8 mouse cellular contexts compared by ENCODE assay signal in the genomic region with DNA sequence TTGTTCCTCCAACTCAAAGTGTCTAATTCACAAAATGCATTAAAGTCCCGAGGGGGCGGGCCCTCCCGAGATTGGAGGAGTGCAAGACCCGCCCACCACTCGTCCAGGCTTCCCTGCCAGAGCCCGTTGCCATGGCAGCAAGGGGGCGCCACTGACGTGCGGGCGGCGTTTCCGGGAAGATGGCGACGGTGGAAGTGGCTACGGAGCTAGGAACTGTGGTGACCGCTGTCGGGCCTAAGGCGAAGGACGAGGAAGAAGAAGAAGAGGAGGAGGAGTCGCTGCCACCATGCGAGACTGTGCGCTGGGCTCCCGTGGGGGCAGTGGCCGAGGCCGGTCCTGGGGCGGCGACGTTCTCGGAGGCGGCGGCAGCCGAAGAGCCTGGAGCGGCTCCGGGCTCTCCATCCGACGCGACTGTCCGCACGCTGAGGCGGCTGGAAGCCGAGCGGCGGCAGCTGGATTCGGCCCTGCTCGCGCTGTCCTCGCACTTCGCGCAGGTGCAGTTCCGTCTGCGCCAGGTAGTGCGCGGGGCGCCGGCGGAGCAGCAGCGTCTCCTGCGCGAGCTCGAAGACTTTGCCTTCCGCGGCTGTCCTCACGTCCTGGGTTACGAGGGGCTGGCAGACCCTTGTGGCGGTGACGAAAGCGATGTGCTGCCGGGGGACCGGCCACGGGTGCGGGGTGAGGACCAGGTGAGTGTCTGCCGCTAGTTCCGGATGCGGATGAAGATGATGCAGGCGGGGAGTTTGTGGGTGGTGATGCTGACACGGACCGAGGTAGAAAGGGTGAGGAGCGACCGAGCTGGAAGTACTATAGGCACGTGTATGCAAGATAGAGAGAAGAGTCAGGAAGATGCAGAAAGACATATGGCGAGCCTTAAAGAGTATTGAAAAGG. TPM values are rescaled to one million over a fixed set of nuclear protein-coding genes. Genes with fewer than 3 reads are reported as not detected.
DNase-seq lines count a peak whose midpoint lies in the region; ATAC-seq and TF ChIP-seq lines count a peak whose summit lies in the region.

A gene (plus strand): TSS at position 161 of the 889 bp plus-strand sequence.
A gene (minus strand): TSS at position 409 of the 889 bp plus-strand sequence.

- no peaks in the 10 kb centered on the region for H3K9me3 ChIP-seq in kidney, embryonic 14.5 days (ENCODE audit: control insufficient read depth, low read length)
- no peaks in the 10 kb centered on the region for H3K9me3 ChIP-seq in limb, embryonic 15.5 days

- peak; percentile 93 for ATAC-seq in kidney, embryonic 14.5 days (ENCODE audit: low FRiP score, low TSS enrichment)
- ATAC-seq in limb, embryonic 15.5 days (ENCODE audit: insufficient number of reproducible peaks, low FRiP score, low TSS enrichment, low read depth), result peak; percentile 92

- peak within 1 kb of the TSS; percentile 85 for H3K4me3 ChIP-seq in bone marrow macrophage, adult 2 months (ENCODE audit: insufficient read depth, low read length)
- H3K4me3 ChIP-seq in embryonic fibroblast, embryonic 13.5 days (ENCODE audit: insufficient read depth, low read length), result peak within 1 kb of the TSS; percentile 81
- H3K4me3 ChIP-seq in kidney, embryonic 14.5 days (ENCODE audit: low read length), result peak within 1 kb of the TSS; percentile 95
- H3K4me3 ChIP-seq in limb, embryonic 15.5 days, result peak within 1 kb of the TSS; percentile 74

- H3K9ac ChIP-seq in kidney, embryonic 14.5 days (ENCODE audit: low read depth, low read length), result peak within 1 kb of the TSS; percentile 82
- H3K9ac ChIP-seq in limb, embryonic 15.5 days, result peak within 1 kb of the TSS; percentile 68

- TF ChIP-seq POLR2A in bone marrow macrophage, adult 2 months (IDR thresholded peaks at IDR 0.05; ENCODE audit: borderline replicate concordance, low read depth, low read length), result no peak
- peak; percentile 78 for TF ChIP-seq POLR2A in embryonic fibroblast, embryonic 13.5 days (IDR thresholded peaks at IDR 0.05; ENCODE audit: low read depth, low read length)

- peak within 1 kb of the TSS; percentile 78 for H3K4me2 ChIP-seq in kidney, embryonic 14.5 days (replicated peaks; ENCODE audit: low read depth, low read length)
- peak within 1 kb of the TSS; percentile 89 for H3K4me2 ChIP-seq in limb, embryonic 15.5 days

- peaks cover 17% of the 10 kb centered on the region for H3K4me1 ChIP-seq in bone marrow macrophage, adult 2 months (ENCODE audit: control insufficient read depth, insufficient read depth, low read length)
- H3K4me1 ChIP-seq in embryonic fibroblast, embryonic 13.5 days (ENCODE audit: control insufficient read depth, insufficient read depth, low read length), result peaks cover 2% of the 10 kb centered on the region; the same call in 1 of the 2 replicates
- peaks cover 19% of the 10 kb centered on the region for H3K4me1 ChIP-seq in kidney, embryonic 14.5 days (ENCODE audit: control insufficient read depth, insufficient read depth, low read length)
- peaks cover 28% of the 10 kb centered on the region for H3K4me1 ChIP-seq in limb, embryonic 15.5 days

- no peak for TF ChIP-seq CTCF in bone marrow macrophage, adult 2 months (IDR thresholded peaks at IDR 0.05; ENCODE audit: low read depth, low read length)
- peak; percentile 11; the same call in 1 of the 2 replicates for TF ChIP-seq CTCF in embryonic fibroblast, embryonic 13.5 days (IDR thresholded peaks at IDR 0.05; ENCODE audit: borderline replicate concordance, insufficient read depth, low read length)

- peaks cover 8% of the 10 kb centered on the region for H3K36me3 ChIP-seq in kidney, embryonic 14.5 days (ENCODE audit: control insufficient read depth, insufficient read depth, low read length)
- H3K36me3 ChIP-seq in limb, embryonic 15.5 days, result peaks cover 8% of the 10 kb centered on the region

- under 1% methylated on average over 69 of the region's 81 CpGs for WGBS in kidney, embryonic 14.5 days
- under 1% methylated on average over 81 of the region's 81 CpGs for WGBS in limb, embryonic 15.5 days

- H3K27me3 ChIP-seq in kidney, embryonic 14.5 days (ENCODE audit: control insufficient read depth, insufficient read depth, low read length), result no peaks in the 10 kb centered on the region
- no peaks in the 10 kb centered on the region for H3K27me3 ChIP-seq in limb, embryonic 15.5 days

- H3K27ac ChIP-seq in bone marrow macrophage, adult 2 months (ENCODE audit: insufficient read depth, low read depth, low read length), result peak within 1 kb of the TSS; percentile 62
- H3K27ac ChIP-seq in embryonic fibroblast, embryonic 13.5 days (ENCODE audit: insufficient read depth, low read length), result peak within 1 kb of the TSS; percentile 90
- H3K27ac ChIP-seq in kidney, embryonic 14.5 days (ENCODE audit: low read depth, low read length), result peak within 1 kb of the TSS; percentile 80
- H3K27ac ChIP-seq in limb, embryonic 15.5 days, result peak within 1 kb of the TSS; percentile 86

- peak; percentile 97 for DNase-seq in A20 (ENCODE audit: low read depth, low spot score)
- peak; percentile 94 to 97 for DNase-seq in heart, adult 9 months (ENCODE audit: low spot score in 2 of 2)
- peak; percentile 94 to 97 for DNase-seq in monocyte, adult 2 months (ENCODE audit: low read depth in 1 of 2, low spot score in 2 of 2)
- peak; percentile 98 for DNase-seq in spleen, postnatal 36 days (ENCODE audit: low spot score in 2 of 2)

RNA-seq across cellular contexts. Expression of the first gene that starts in this region (rescaled TPM):
- polyA plus RNA-seq in bone marrow macrophage, adult 2 months (2012; ENCODE audit: insufficient read depth, insufficient read length, missing spikeins), result 11.4 and 12.0 TPM in 2 replicates
- polyA plus RNA-seq in embryonic fibroblast, embryonic 13.5 days (2011; ENCODE audit: insufficient read length, low read depth, missing spikeins), result 8.0 and 10.1 TPM in 2 replicates
- 8.2 and 16.1 TPM in 2 replicates for polyA plus RNA-seq in kidney, embryonic 14.5 days (2014; fragmentation: Nextera tagmentation; extraction: Ambion mirVana)
- 19.3 and 19.5 TPM in 2 replicates for polyA plus RNA-seq in limb, embryonic 15.5 days (2015; fragmentation: Nextera tagmentation; extraction: Ambion mirVana)

RNA-seq across cellular contexts. Expression of the second gene that starts in this region (rescaled TPM):
- polyA plus RNA-seq in bone marrow macrophage, adult 2 months (2012; ENCODE audit: insufficient read depth, insufficient read length, missing spikeins), result 4.5 and 4.7 TPM in 2 replicates
- 14.6 and 27.7 TPM in 2 replicates for polyA plus RNA-seq in embryonic fibroblast, embryonic 13.5 days (2011; ENCODE audit: insufficient read length, low read depth, missing spikeins)
- polyA plus RNA-seq in kidney, embryonic 14.5 days (2014; fragmentation: Nextera tagmentation; extraction: Ambion mirVana), result 8.9 and 10.3 TPM in 2 replicates
- polyA plus RNA-seq in limb, embryonic 15.5 days (2015; fragmentation: Nextera tagmentation; extraction: Ambion mirVana), result 15.5 and 36.1 TPM in 2 replicates

Comparison
In these comparisons a context has a peak if more than half of its experiments do, and no peak if none do; other contexts are left out.
1. Peak in every context shown above with its lines: DNase-seq, ATAC-seq, H3K4me3 ChIP-seq and H3K27ac ChIP-seq.